Mouse (Mus musculus): ENCODE data around the gene Neurl2. TPM values are rescaled to one million over a fixed set of nuclear protein-coding genes. Genes with fewer than 3 reads are reported as not detected.
A peak's percentile ranks its signal among the peaks of the same experiment; 100 is the strongest.

Gene Neurl2
- polyA plus RNA-seq, 1 experiment from 2014 or later, result 4.6 TPM

DNA sequence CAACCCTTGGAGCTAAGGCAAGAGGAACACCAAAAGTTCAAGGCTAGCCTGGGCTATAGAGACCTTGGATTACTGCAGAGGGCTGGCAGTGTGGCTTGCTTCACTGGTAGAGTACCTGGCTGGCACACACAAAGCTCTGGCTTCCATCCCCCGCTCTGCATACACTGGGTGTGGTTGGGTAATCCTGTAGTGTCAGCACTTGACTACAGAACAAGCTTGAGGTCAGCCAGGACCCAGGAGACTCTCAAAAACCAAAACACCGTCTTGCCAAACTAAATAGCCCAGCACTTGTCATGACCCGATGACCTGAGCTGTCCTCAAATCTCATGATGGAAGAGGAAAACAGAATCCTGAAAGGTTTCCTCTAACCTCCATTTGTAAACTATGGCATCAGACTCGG lies 42.8 kb downstream of the Neurl2 start:
- ATAC-seq (ENCODE audit: low FRiP score), result no peak
- Histone ChIP-seq H3K9me3 (no peaks in the 10 kb centered on the region), H3K36me3 (replicated peaks) (peaks cover 48% of the 10 kb centered on the region), H3K4me2 (no peak overlapping the region), H3K4me1 (peaks cover 13% of the 10 kb centered on the region), H3K27ac (no peak overlapping the region), H3K27me3 (peaks cover 4% of the 10 kb centered on the region; the same call in 1 of the 2 replicates), H3K9ac (no peak overlapping the region), H3K4me3 (replicated peaks) (no peak overlapping the region)
- WGBS, result 92% methylated on average over 4 of the region's 4 CpGs

GRCm38 (mm10) chr2:164788411-164788810 lies 44.8 kb downstream of the Neurl2 start:
- no peak for ATAC-seq (ENCODE audit: low FRiP score)
- whole genome bisulfite sequencing, result 78% methylated on average over 4 of the region's 4 CpGs
- H3K27ac ChIP-seq, result no peak overlapping the region

GRCm38 (mm10) chr2:164787779-164788178 lies 45.5 kb downstream of the Neurl2 start:
- H3K36me3 ChIP-seq (replicated peaks), result peaks cover 30% of the 10 kb centered on the region
- no peak overlapping the region for H3K4me2 ChIP-seq
- H3K27me3 ChIP-seq, result peaks cover 7% of the 10 kb centered on the region; the same call in 1 of the 2 replicates
- ATAC-seq (ENCODE audit: low FRiP score), result no peak
- no peak overlapping the region for H3K27ac ChIP-seq
- peaks cover 20% of the 10 kb centered on the region for H3K4me1 ChIP-seq
- 88% methylated on average over 10 of the region's 10 CpGs for WGBS
- no peaks in the 10 kb centered on the region for H3K9me3 ChIP-seq
- H3K9ac ChIP-seq, result no peak overlapping the region
- no peak overlapping the region for H3K4me3 ChIP-seq (replicated peaks)

More at GRCm38 (mm10) chr2:164788411-164788810, 44.8 kb downstream of the Neurl2 start:
- no peak overlapping the region for H3K4me2 ChIP-seq
- peaks cover 4% of the 10 kb centered on the region; the same call in 1 of the 2 replicates for H3K27me3 ChIP-seq
- peaks cover 36% of the 10 kb centered on the region for H3K36me3 ChIP-seq (replicated peaks)
- H3K9me3 ChIP-seq, result no peaks in the 10 kb centered on the region
- H3K4me1 ChIP-seq, result peaks cover 20% of the 10 kb centered on the region
- H3K9ac ChIP-seq, result no peak overlapping the region
- H3K4me3 ChIP-seq (replicated peaks), result no peak overlapping the region

- Histone ChIP-seq H3K36me3 (replicated peaks) (peaks cover 23% of the 10 kb centered on the region), H3K27ac (no peak overlapping the region), H3K4me3 (replicated peaks) (0 out of 2 replicates have a peak overlapping the region, but pooled peaks have one; percentile 67), H3K27me3 (peaks cover 7% of the 10 kb centered on the region), H3K9me3 (no peaks in the 10 kb centered on the region), H3K4me1 (peaks cover 20% of the 10 kb centered on the region), H3K9ac (no peak overlapping the region), H3K4me2 (peak overlapping the region; percentile 91)
- WGBS, result 87% methylated on average over 3 of the region's 3 CpGs
- ATAC-seq (ENCODE audit: low FRiP score), result no peak
These were observed 46.2 kb downstream of the Neurl2 start for GRCm38 (mm10) chr2:164787032-164787431.

- 9% methylated on average over 15 of the region's 15 CpGs for WGBS
- Histone ChIP-seq H3K4me2 (peak overlapping the region; percentile 91), H3K4me1 (peaks cover 20% of the 10 kb centered on the region), H3K9ac (peak overlapping the region; percentile 71), H3K27ac (peak overlapping the region; percentile 73; the same call in 1 of the 2 replicates), H3K27me3 (peaks cover 7% of the 10 kb centered on the region), H3K9me3 (no peaks in the 10 kb centered on the region), H3K36me3 (replicated peaks) (peaks cover 17% of the 10 kb centered on the region), H3K4me3 (replicated peaks) (peak overlapping the region; percentile 67)
- ATAC-seq (ENCODE audit: low FRiP score), result peak; percentile 17; the same call in 1 of the 2 replicates
These were observed 46.8 kb downstream of the Neurl2 start for GRCm38 (mm10) chr2:164786388-164786885.

GRCm38 (mm10) chr2:164785481-164786387 lies 47.5 kb downstream of the Neurl2 start, which contains the start of gene Snx21:
Gene Snx21, plus strand, starts transcription at chr2:164785823.
- Histone ChIP-seq H3K4me2 (peak within 1 kb of the TSS; percentile 91), H3K4me3 (replicated peaks) (peak within 1 kb of the TSS; percentile 67), H3K36me3 (replicated peaks) (peaks cover 10% of the 10 kb centered on the region), H3K4me1 (peaks cover 20% of the 10 kb centered on the region), H3K27ac (peak within 1 kb of the TSS; percentile 73), H3K9me3 (no peaks in the 10 kb centered on the region), H3K27me3 (peaks cover 7% of the 10 kb centered on the region), H3K9ac (peak within 1 kb of the TSS; percentile 71)
- ATAC-seq (ENCODE audit: low FRiP score), result peak; percentile 92
- WGBS, result under 1% methylated on average over 70 of the region's 89 CpGs

GRCm38 (mm10) chr2:164784869-164785420 lies 48.3 kb downstream of the Neurl2 start:
- WGBS, result 14% methylated on average over 7 of the region's 7 CpGs
- H3K4me1 ChIP-seq, result peaks cover 20% of the 10 kb centered on the region
- H3K27me3 ChIP-seq, result peaks cover 7% of the 10 kb centered on the region
- peak overlapping the region; percentile 67 for H3K4me3 ChIP-seq (replicated peaks)
- peak overlapping the region; percentile 71 for H3K9ac ChIP-seq
- ATAC-seq (ENCODE audit: low FRiP score), result no peak
- H3K4me2 ChIP-seq, result peak overlapping the region; percentile 91
- H3K36me3 ChIP-seq (replicated peaks), result peaks cover 7% of the 10 kb centered on the region
- H3K27ac ChIP-seq, result no peak overlapping the region
- no peaks in the 10 kb centered on the region for H3K9me3 ChIP-seq

GRCm38 (mm10) chr2:164783926-164784581 lies 49.2 kb downstream of the Neurl2 start:
- no peak overlapping the region for H3K9ac ChIP-seq
- H3K27ac ChIP-seq, result no peak overlapping the region
- ATAC-seq (ENCODE audit: low FRiP score), result no peak
- H3K4me2 ChIP-seq, result no peak overlapping the region
- peaks cover 3% of the 10 kb centered on the region for H3K36me3 ChIP-seq (replicated peaks)
- H3K4me3 ChIP-seq (replicated peaks), result no peak overlapping the region
- H3K9me3 ChIP-seq, result no peaks in the 10 kb centered on the region
- H3K4me1 ChIP-seq, result peaks cover 20% of the 10 kb centered on the region
- 80% methylated on average over 7 of the region's 7 CpGs for WGBS
- H3K27me3 ChIP-seq, result peaks cover 7% of the 10 kb centered on the region

GRCm38 (mm10) chr2:164781876-164782275 lies 51.4 kb downstream of the Neurl2 start:
- H3K4me3 ChIP-seq (replicated peaks), result no peak overlapping the region
- WGBS, result 84% methylated on average over 4 of the region's 4 CpGs

More at GRCm38 (mm10) chr2:164781876-164782275, 51.4 kb downstream of the Neurl2 start:
- H3K27ac ChIP-seq, result no peak overlapping the region
- peaks cover 17% of the 10 kb centered on the region for H3K4me1 ChIP-seq
- H3K9me3 ChIP-seq, result no peaks in the 10 kb centered on the region
- H3K4me2 ChIP-seq, result no peak overlapping the region
- H3K9ac ChIP-seq, result no peak overlapping the region
- no peak for ATAC-seq (ENCODE audit: low FRiP score)
- peaks cover 6% of the 10 kb centered on the region for H3K27me3 ChIP-seq
- no peaks in the 10 kb centered on the region for H3K36me3 ChIP-seq (replicated peaks)

Measured in forebrain, embryonic 12.5 days (tissue).